Mouse (Mus musculus) testis, adult 10 weeks (tissue): ENCODE data around the gene Foxf2. TPM values are rescaled to one million over a fixed set of nuclear protein-coding genes. Genes with fewer than 3 reads are reported as not detected.

ENCODE experiments used
- polyA plus RNA-seq: library from polyadenylated mRNA; stranded (reverse); fragments of 350-450 nt; fragmentation: Illumina TruSeq; extraction: RNeasy Lipid Tissue Mini Kit (QIAGEN cat#74804); gene quantifications from one replicate; pipeline ENCODE4 v1.2.3, GENCODE M21; 2014; ENCODE audit warnings: low read depth, low replicate concordance

Foxf2 gene
- polyA plus RNA-seq = not detected

DNA sequence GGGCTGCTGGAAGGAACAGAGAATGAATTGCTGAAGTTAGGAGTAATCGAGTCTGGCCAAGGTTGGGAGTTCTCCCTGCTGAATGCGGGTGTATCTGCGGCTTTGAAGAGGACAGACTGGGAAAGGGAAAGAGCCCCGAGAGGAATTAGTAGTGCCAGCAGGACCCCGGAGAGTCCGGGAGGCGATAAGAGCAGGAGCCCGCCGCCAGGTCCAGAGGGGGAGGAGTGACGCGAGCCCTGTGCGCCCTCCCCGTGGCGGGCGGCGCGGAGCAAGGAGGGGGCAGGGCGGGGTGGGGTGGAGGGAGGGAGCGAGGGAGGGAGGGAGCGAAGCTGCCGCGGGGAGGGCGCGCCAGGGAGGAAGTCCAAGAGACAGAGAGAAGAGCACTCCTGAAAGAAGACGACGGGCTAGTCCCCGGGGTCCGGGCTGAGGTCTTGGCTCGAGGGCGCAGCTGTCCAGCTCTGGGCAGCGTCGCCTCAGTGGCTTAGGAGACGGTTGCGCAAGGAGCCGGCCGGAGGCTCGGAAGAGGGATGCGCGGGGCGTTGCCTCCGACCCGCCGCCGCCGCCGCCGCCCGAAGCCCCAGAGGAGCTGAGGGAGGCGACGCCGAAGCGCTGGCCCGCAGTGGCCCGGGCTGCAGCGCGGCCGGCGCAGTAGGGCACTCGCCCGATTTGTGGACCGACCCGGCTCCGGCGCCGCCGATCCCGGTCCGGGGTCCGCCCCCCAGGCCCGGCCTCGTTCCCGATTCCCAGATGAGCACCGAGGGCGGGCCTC, at the start of gene Foxf2:
Gene Foxf2 (plus strand): TSS at position 484 of the 769 bp plus-strand sequence.

Other genes starting within 250 kb of the Foxf2 start
- 1.8 TPM for gene Foxq1, start 69.7 kb upstream of the Foxf2 start, polyA plus RNA-seq
- gene A530084C06Rik, start 66.5 kb upstream of the Foxf2 start, polyA plus RNA-seq = 0.29 TPM
- 0.25 TPM for gene Foxc1, start 180.8 kb downstream of the Foxf2 start, polyA plus RNA-seq